Mouse (Mus musculus) right cerebral cortex, postnatal 14 days (tissue): ENCODE measurements at regions not wholly inside any gene's neighbourhood (a gene's known extent, or its start where the extent isn't known, plus 50 kb on each side); places are given as distances from the start of the nearest gene placed in this dataset.
A peak's percentile ranks its signal among the peaks of the same experiment; 100 is the strongest.

ENCODE experiments used
- DNase-seq: peaks from one replicate; pipeline ENCODE4 v3.0.0; 2022

GRCm38 (mm10) chr15:6230618-6231017 is 69.0 kb upstream of the Dab2 start:
- no peak for DNase-seq

DNA sequence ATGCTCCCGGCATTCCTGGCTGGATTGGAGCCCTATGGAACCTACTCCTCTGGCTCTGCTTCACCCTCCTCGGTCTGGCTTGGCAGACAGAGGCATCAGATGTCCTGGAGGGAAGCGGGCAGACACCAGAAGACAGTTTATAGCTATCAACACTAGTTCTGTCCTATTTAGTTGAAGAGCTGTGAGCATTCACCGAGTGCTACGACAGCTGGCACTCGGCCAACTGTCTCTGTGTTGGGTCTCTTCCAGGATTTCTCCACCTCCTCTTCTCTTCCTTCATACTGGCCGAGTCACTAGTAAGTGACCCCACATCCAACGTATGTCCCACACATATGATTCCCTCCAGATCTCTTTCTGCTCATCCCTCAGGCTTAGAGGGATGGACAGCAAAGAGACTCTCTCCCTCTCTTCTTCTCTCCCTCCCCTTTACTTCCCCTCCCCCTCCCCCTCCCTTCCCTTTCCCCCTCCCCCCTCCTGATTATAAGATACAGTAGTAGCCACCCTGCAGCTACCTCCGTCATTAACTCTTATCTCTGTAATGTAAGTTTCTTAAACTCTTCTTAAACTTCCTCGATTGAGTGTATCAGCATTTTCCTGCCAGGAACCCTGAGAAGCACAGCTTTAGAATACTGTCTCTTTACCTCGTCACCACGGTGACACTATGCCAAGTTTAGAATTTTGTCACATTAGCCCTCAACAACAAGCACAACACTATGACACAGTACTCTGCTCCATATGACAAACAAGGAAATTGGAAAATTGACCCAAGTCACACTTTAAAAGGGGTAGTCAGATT is 68.1 kb upstream of the Dab2 start:
- DNase-seq, result peak; percentile 21

GRCm38 (mm10) chr15:6233621-6234020 is 66.0 kb upstream of the Dab2 start:
- no peak for DNase-seq

DNA sequence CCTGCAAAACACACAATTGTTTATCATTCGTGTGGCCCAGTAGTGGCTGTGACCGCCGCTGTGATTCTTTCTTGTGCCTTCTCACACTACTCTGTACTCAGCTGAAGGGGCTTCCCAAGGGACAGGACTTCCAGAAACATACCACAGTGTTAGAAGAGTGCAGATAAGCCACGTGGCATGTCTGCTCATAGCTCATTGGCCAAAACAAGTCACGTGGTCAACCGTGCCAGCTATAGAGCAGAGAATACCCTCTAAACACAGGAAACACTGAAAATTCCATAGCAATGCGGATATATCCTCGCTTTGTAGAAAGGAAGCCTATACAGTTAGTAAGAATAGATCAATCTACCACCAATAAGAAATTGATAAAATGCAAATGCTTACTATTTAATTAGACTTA is 63.0 kb upstream of the Dab2 start:
- DNase-seq, result no peak

GRCm38 (mm10) chr15:6237726-6238125 is 61.9 kb upstream of the Dab2 start:
- DNase-seq, result no peak

DNA sequence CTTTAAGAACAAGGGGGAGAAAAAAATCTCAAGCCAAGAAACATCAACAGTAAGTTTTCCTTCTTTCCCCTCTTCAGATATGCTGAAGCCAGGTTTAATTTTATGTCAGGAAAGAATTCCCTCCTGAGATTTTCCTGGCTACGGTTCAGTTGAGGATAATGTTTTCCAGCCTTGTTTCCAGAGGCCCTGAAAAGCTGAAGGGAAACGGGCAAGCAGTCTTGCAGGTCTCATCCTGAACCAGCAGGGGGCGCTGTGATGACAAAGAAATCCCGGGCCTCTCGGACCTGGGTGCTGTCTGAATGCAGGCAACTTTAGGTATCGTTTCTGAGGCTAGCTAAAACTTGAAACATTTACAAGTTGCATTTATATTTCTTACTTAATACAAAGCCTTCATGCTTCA is 61.5 kb upstream of the Dab2 start:
- DNase-seq, result peak; percentile 81

GRCm38 (mm10) chr15:6238755-6239154 is 60.8 kb upstream of the Dab2 start:
- DNase-seq, result no peak

DNA sequence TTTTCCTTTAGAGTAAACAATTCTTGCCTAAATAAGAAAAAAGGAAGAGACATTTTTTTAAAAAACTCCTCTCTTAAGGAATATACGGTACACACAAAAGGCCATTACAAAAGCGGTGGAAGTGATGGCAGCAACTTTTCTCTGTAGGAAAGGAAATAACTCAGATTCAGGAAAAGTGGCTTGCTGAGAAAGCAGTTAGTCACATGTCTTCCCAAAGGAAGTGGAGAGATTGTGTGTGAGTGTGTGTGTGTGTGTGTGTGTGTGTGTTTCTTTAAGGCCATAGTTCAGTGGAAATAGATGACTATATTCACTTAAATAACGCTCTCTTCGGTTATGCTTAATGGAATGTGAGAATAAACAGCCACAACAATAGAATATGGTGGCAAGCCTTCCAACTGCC is 57.5 kb upstream of the Dab2 start:
- no peak for DNase-seq

DNA sequence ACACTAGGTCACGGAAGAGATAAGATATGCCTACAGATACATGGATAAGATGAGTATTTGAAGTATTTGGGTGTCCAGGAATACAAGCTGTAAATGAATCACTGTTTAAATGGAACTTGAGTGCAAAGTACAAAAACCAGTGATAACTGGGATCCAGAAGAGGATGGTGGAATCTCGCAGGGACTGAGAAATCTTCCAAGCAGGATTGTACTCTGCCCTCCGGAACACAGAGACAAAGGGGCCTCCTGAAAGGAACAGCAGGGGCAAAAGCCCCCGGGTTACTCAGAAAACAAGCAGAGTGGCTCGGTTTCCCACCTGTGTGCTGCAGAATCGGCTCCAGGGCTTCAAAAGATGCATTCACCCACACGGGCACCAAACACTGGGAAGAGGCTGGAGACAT is 55.2 kb upstream of the Dab2 start:
- DNase-seq, result no peak

DNA sequence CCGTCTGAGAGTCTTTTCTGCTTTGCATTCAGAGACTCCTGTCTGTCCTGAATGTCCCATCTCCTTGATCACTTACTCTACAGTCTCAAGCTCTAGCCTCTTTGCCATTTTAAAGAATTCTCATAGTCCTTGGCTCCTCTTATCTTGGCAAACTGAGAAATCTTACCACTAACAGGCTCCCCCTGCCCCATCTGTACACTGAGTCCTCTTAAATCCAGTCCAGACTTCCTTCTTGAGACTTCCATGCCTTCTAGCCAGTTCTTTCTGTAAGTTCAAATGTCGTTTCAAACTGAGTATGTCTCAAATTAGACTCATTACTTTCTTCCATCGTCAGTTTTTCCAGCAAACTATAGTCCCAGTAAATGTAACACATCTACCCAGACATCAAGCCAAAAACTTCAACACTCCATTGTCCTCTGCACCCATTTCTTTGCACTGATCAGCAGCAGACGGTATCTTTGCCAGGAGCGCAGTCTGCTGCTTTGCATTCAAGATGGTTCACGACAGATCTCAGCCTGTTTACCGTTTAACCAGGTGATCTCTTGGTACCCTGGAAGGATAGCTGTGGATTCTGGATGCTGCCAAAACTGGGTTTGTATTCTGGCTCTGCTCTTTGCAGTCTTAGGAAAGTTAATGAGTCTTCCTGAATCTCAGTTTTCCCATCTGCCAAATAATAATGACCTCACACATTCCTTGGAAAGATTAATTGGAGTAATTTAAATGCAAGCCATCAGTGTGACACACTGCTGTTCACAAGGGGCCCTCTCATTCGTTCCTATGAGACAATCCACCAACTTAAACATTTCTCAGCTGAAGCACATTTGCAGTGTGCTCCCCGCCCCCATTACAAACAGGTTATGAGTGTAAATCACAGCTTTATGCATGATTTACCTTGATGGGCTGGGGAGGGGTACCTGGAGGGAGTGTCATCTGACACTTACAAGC is 53.4 kb upstream of the Dab2 start:
- no peak for DNase-seq

DNA sequence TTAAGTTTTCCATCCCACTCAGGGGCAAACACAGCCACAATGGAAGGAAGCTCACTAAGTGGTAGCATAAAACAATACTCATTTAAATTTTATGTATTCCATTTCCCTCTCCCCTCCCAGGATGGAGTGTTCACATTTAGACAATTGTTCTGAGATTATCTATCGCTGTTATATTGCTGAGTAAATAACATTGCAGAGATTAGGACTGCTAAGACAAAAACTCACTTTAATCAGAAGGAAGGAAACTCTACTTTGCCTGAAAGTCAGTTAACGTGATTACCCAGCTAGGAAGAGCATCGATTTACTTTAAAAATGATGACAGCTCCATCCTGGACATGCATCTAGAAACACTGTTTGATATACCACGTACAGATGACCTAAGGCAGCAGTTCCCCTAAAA is 51.1 kb upstream of the Dab2 start:
- DNase-seq, result no peak
